Mouse (Mus musculus) olfactory bulb, adult 2 months (tissue): ENCODE data around the gene Kifc1.

Experiments
- CTCF ChIP-seq: fragments of 200-500 bp; IDR thresholded peaks from 2 replicates; pipeline ENCODE4 v1.5.1; 2012; ENCODE audit warnings: low read depth, mild to moderate bottlenecking, low read length, moderate library complexity; ENCODE audit not compliant: insufficient read depth
- POLR2A ChIP-seq: fragments of 200-500 bp; IDR thresholded peaks from 2 replicates; pipeline ENCODE4 v1.6.1; 2012; ENCODE audit warnings: mild to moderate bottlenecking, low read depth, low read length, moderate library complexity; ENCODE audit not compliant: insufficient read depth

GRCm38 (mm10) chr17:33911052-33911812 lies 20.8 kb upstream of the Kifc1 start:
- TF ChIP-seq CTCF (no peak), POLR2A (no peak)
